Mouse (Mus musculus): Measurements from ENCODE around the gene Mlycd.

The Mlycd gene

GRCm38 (mm10) chr8:119439424-119439823, 44.7 kb downstream of the Mlycd start:
- H3K27me3 ChIP-seq (ENCODE audit: insufficient read depth, low read length) = peaks cover 38% of the 10 kb centered on the region
- TF ChIP-seq NANOG (IDR thresholded peaks at IDR 0.05; ENCODE audit: borderline replicate concordance, low read length) (no peak), CTCF (conservative IDR thresholded peaks at IDR 0.05; ENCODE audit: low read length) (no peak), POU5F1 (IDR thresholded peaks at IDR 0.05; ENCODE audit: borderline replicate concordance, low read length) (no peak)
- H3K4me1 ChIP-seq (replicated peaks; ENCODE audit: low read depth, low read length) = peaks cover 38% of the 10 kb centered on the region
- no peak overlapping the region for H3K4me3 ChIP-seq (replicated peaks; ENCODE audit: low read length)
- no peaks in the 10 kb centered on the region for H3K36me3 ChIP-seq (ENCODE audit: insufficient read depth, low read length)
- no peaks in the 10 kb centered on the region for H3K9me3 ChIP-seq (ENCODE audit: low read length)

- H3K27me3 ChIP-seq (ENCODE audit: insufficient read depth, low read length) = peaks cover 38% of the 10 kb centered on the region
- TF ChIP-seq NANOG (IDR thresholded peaks at IDR 0.05; ENCODE audit: borderline replicate concordance, low read length) (no peak), CTCF (conservative IDR thresholded peaks at IDR 0.05; ENCODE audit: low read length) (no peak; the same call in 1 of the 2 replicates), POU5F1 (IDR thresholded peaks at IDR 0.05; ENCODE audit: borderline replicate concordance, low read length) (no peak)
- peaks cover 38% of the 10 kb centered on the region for H3K4me1 ChIP-seq (replicated peaks; ENCODE audit: low read depth, low read length)
- no peaks in the 10 kb centered on the region for H3K9me3 ChIP-seq (ENCODE audit: low read length)
- H3K4me3 ChIP-seq (replicated peaks; ENCODE audit: low read length) = 0 out of 2 replicates have a peak overlapping the region, but pooled peaks have one; percentile 23
- no peaks in the 10 kb centered on the region for H3K36me3 ChIP-seq (ENCODE audit: insufficient read depth, low read length)
These were observed 45.2 kb downstream of the Mlycd start for GRCm38 (mm10) chr8:119439893-119440249.

GRCm38 (mm10) chr8:119440250-119440951, 45.7 kb downstream of the Mlycd start:
- TF ChIP-seq CTCF (conservative IDR thresholded peaks at IDR 0.05; ENCODE audit: low read length) (peak; percentile 45), NANOG (IDR thresholded peaks at IDR 0.05; ENCODE audit: borderline replicate concordance, low read length) (no peak)
- peaks cover 41% of the 10 kb centered on the region for H3K4me1 ChIP-seq (replicated peaks; ENCODE audit: low read depth, low read length)
- no peaks in the 10 kb centered on the region for H3K36me3 ChIP-seq (ENCODE audit: insufficient read depth, low read length)
- H3K4me3 ChIP-seq (replicated peaks; ENCODE audit: low read length) = peak overlapping the region; percentile 23; the same call in 1 of the 2 replicates
- H3K27me3 ChIP-seq (ENCODE audit: insufficient read depth, low read length) = peaks cover 41% of the 10 kb centered on the region
- H3K9me3 ChIP-seq (ENCODE audit: low read length) = no peaks in the 10 kb centered on the region

GRCm38 (mm10) chr8:119440952-119441270, 46.2 kb downstream of the Mlycd start:
- no peaks in the 10 kb centered on the region for H3K9me3 ChIP-seq (ENCODE audit: low read length)
- H3K36me3 ChIP-seq (ENCODE audit: insufficient read depth, low read length) = no peaks in the 10 kb centered on the region
- no peak overlapping the region for H3K4me3 ChIP-seq (replicated peaks; ENCODE audit: low read length)
- peaks cover 47% of the 10 kb centered on the region for H3K4me1 ChIP-seq (replicated peaks; ENCODE audit: low read depth, low read length)
- TF ChIP-seq POU5F1 (IDR thresholded peaks at IDR 0.05; ENCODE audit: borderline replicate concordance, low read length) = no peak
- TF ChIP-seq NANOG (IDR thresholded peaks at IDR 0.05; ENCODE audit: borderline replicate concordance, low read length) = no peak
- no peak for TF ChIP-seq CTCF (conservative IDR thresholded peaks at IDR 0.05; ENCODE audit: low read length)
- peaks cover 44% of the 10 kb centered on the region for H3K27me3 ChIP-seq (ENCODE audit: insufficient read depth, low read length)

GRCm38 (mm10) chr8:119442013-119442412, 47.3 kb downstream of the Mlycd start:
- H3K4me1 ChIP-seq (replicated peaks; ENCODE audit: low read depth, low read length) = peaks cover 44% of the 10 kb centered on the region
- no peaks in the 10 kb centered on the region for H3K9me3 ChIP-seq (ENCODE audit: low read length)
- no peaks in the 10 kb centered on the region for H3K36me3 ChIP-seq (ENCODE audit: insufficient read depth, low read length)
- no peak overlapping the region for H3K4me3 ChIP-seq (replicated peaks; ENCODE audit: low read length)
- TF ChIP-seq POU5F1 (IDR thresholded peaks at IDR 0.05; ENCODE audit: borderline replicate concordance, low read length) (no peak), CTCF (conservative IDR thresholded peaks at IDR 0.05; ENCODE audit: low read length) (no peak), NANOG (IDR thresholded peaks at IDR 0.05; ENCODE audit: borderline replicate concordance, low read length) (no peak)
- peaks cover 44% of the 10 kb centered on the region for H3K27me3 ChIP-seq (ENCODE audit: insufficient read depth, low read length)

- Histone ChIP-seq H3K4me1 (replicated peaks; ENCODE audit: low read depth, low read length) (peaks cover 49% of the 10 kb centered on the region), H3K27me3 (ENCODE audit: insufficient read depth, low read length) (peaks cover 54% of the 10 kb centered on the region), H3K36me3 (ENCODE audit: insufficient read depth, low read length) (no peaks in the 10 kb centered on the region), H3K9me3 (ENCODE audit: low read length) (no peaks in the 10 kb centered on the region), H3K4me3 (replicated peaks; ENCODE audit: low read length) (no peak overlapping the region)
- TF ChIP-seq CTCF (conservative IDR thresholded peaks at IDR 0.05; ENCODE audit: low read length) = no peak
- TF ChIP-seq POU5F1 (IDR thresholded peaks at IDR 0.05; ENCODE audit: borderline replicate concordance, low read length) = no peak
- TF ChIP-seq NANOG (IDR thresholded peaks at IDR 0.05; ENCODE audit: borderline replicate concordance, low read length) = no peak
These were observed 48.3 kb downstream of the Mlycd start for GRCm38 (mm10) chr8:119442970-119443369.

- Histone ChIP-seq H3K36me3 (ENCODE audit: insufficient read depth, low read length) (no peaks in the 10 kb centered on the region), H3K4me3 (replicated peaks; ENCODE audit: low read length) (peak within 1 kb of the TSS; percentile 83), H3K27me3 (ENCODE audit: insufficient read depth, low read length) (peaks cover 78% of the 10 kb centered on the region), H3K9me3 (ENCODE audit: low read length) (no peaks in the 10 kb centered on the region), H3K4me1 (replicated peaks; ENCODE audit: low read depth, low read length) (peaks cover 43% of the 10 kb centered on the region)
- TF ChIP-seq POU5F1 (IDR thresholded peaks at IDR 0.05; ENCODE audit: borderline replicate concordance, low read length) (no peak), CTCF (conservative IDR thresholded peaks at IDR 0.05; ENCODE audit: low read length) (peak; percentile 50)
These were observed 51.7 kb downstream of the Mlycd start, which contains the start of gene Necab2 for GRCm38 (mm10) chr8:119446211-119446989. Gene Necab2, plus strand, starts transcription at chr8:119446719.

- H3K36me3 ChIP-seq (ENCODE audit: insufficient read depth, low read length) = no peaks in the 10 kb centered on the region
- H3K4me1 ChIP-seq (replicated peaks; ENCODE audit: low read depth, low read length) = peaks cover 38% of the 10 kb centered on the region
- TF ChIP-seq POU5F1 (IDR thresholded peaks at IDR 0.05; ENCODE audit: borderline replicate concordance, low read length) (no peak), NANOG (IDR thresholded peaks at IDR 0.05; ENCODE audit: borderline replicate concordance, low read length) (no peak), CTCF (conservative IDR thresholded peaks at IDR 0.05; ENCODE audit: low read length) (no peak)
- H3K9me3 ChIP-seq (ENCODE audit: low read length) = no peaks in the 10 kb centered on the region
- H3K27me3 ChIP-seq (ENCODE audit: insufficient read depth, low read length) = peaks cover 71% of the 10 kb centered on the region
- peak overlapping the region; percentile 83 for H3K4me3 ChIP-seq (replicated peaks; ENCODE audit: low read length)
These were observed 52.5 kb downstream of the Mlycd start for GRCm38 (mm10) chr8:119446990-119447780.

Measured in E14TG2a.4 (cell line).